Comparison of ENCODE assay signal across 10 mouse cellular contexts in genomic region chr5:101968153-101968851, GRCm38 (mm10).
DNase-seq lines count a peak whose midpoint lies in the region; ATAC-seq and TF ChIP-seq lines count a peak whose summit lies in the region.
"Had no signal": no experiment of that assay in that cellular context is flagged by ENCODE, and none has a peak within 500 bp of the region (broad histone marks: within the 10 kb centered on the region; RNA-seq: fewer than 3 reads in every experiment).

No protein-coding gene starts in this region.

- peaks cover 20% of the 10 kb centered on the region for H3K36me3 ChIP-seq in heart, embryonic 10.5 days
- H3K36me3 ChIP-seq in midbrain, embryonic 10.5 days, result peaks cover 38% of the 10 kb centered on the region
- H3K36me3 ChIP-seq: G1E had no signal

- H3K27ac ChIP-seq in layer of hippocampus, adult 2 months, result peak overlapping the region; percentile 24; the same call in 1 of the 2 replicates
- peak overlapping the region; percentile 64 for H3K27ac ChIP-seq in heart, embryonic 10.5 days
- H3K27ac ChIP-seq in midbrain, embryonic 10.5 days (replicated peaks), result no peak overlapping the region
- H3K27ac ChIP-seq: neural tube, embryonic 12.5 days had no signal

- 52% methylated on average over 12 of the region's 12 CpGs for whole genome bisulfite sequencing in heart, embryonic 10.5 days
- WGBS in midbrain, embryonic 10.5 days, result 82% methylated on average over 12 of the region's 12 CpGs

- no peaks in the 10 kb centered on the region for H3K9me3 ChIP-seq in heart, embryonic 10.5 days
- H3K9me3 ChIP-seq in midbrain, embryonic 10.5 days (replicated peaks), result no peaks in the 10 kb centered on the region
- H3K9me3 ChIP-seq: neural tube, embryonic 12.5 days had no signal

- peaks cover 11% of the 10 kb centered on the region; the same call in 1 of the 2 replicates for H3K4me1 ChIP-seq in heart, embryonic 10.5 days
- no peaks in the 10 kb centered on the region for H3K4me1 ChIP-seq in midbrain, embryonic 10.5 days
- H3K4me1 ChIP-seq: neural tube, embryonic 12.5 days had no signal

- peak; percentile 88 for ATAC-seq in megakaryocyte, adult 5-6 weeks (ENCODE audit: poor library complexity, severe bottlenecking)
- ATAC-seq in erythroblast, adult 5-6 weeks (replicated peaks; ENCODE audit: low FRiP score, poor library complexity, severe bottlenecking), result no peak

- no peaks in the 10 kb centered on the region for H3K27me3 ChIP-seq in heart, embryonic 10.5 days (ENCODE audit: insufficient read depth, poor library complexity, severe bottlenecking)
- H3K27me3 ChIP-seq in midbrain, embryonic 10.5 days (ENCODE audit: low read depth, poor library complexity, severe bottlenecking), result no peaks in the 10 kb centered on the region
- H3K27me3 ChIP-seq: neural tube, embryonic 12.5 days had no signal

- H3K4me3 ChIP-seq in layer of hippocampus, adult 2 months, result no peak overlapping the region
- H3K4me3 ChIP-seq in heart, embryonic 10.5 days, result no peak overlapping the region
- H3K4me3 ChIP-seq in midbrain, embryonic 10.5 days, result no peak overlapping the region
- H3K4me3 ChIP-seq: neural tube, embryonic 12.5 days had no signal

- no peak for TF ChIP-seq CTCF in layer of hippocampus, adult 2 months (conservative IDR thresholded peaks at IDR 0.05)

- DNase-seq in layer of hippocampus, adult 2 months (ENCODE audit: low spot score in 2 of 2), result no peak
- no peak for DNase-seq in layer of hippocampus, postnatal 25 days (ENCODE audit: extremely low spot score in 1 of 2, low spot score in 1 of 2)
- no peak for DNase-seq in heart, embryonic 10.5 days (ENCODE audit: low spot score)
- peak; percentile 61 for DNase-seq in kidney, postnatal 14 days
- no peak for DNase-seq in cerebellum, postnatal 36 days
- DNase-seq in midbrain, embryonic 10.5 days (ENCODE audit: low spot score), result no peak
